Mouse (Mus musculus) ES-E14 (cell line): ENCODE measurements around the gene Ssrp1.

ENCODE experiments used
- HCFC1 ChIP-seq: IDR thresholded peaks from 2 replicates; pipeline ENCODE4 v1.6.1; 2012; ENCODE audit warnings: low read length, inconsistent platforms, borderline replicate concordance; ENCODE audit not compliant: insufficient read depth
- MAFK ChIP-seq: IDR thresholded peaks from 2 replicates; pipeline ENCODE4 v1.6.1; 2014; ENCODE audit warnings: mild to moderate bottlenecking, low read depth, low read length, inconsistent platforms; ENCODE audit not compliant: insufficient read depth
- ZC3H11A ChIP-seq: IDR thresholded peaks from 2 replicates; pipeline ENCODE4 v1.6.1; 2012; ENCODE audit warnings: low read depth, mild to moderate bottlenecking, inconsistent platforms, low read length, borderline replicate concordance
- ZNF384 ChIP-seq: IDR thresholded peaks from 2 replicates; pipeline ENCODE4 v1.6.1; 2012; ENCODE audit warnings: low read depth, low read length, inconsistent platforms

DNA sequence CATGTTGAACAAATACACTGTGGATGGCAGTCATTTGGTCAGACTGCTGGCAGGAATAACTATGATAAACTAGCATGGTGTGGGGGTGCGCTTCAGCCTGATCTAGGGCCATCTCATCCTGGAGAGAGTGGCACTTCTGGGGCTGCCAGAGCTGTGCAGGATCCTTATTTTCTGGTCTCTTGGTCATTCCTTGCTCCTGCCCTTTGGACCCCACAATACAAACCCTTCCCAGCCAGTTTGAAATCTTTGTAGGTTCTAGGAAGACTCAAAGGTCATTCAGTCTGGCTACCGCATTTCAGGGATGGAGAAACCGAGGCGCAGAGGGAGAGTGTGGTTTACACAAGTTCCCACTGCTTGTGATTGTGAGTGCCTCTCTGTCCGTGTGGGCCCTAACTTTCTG lies 29.9 kb downstream of the Ssrp1 start:
- TF ChIP-seq HCFC1: no peak
- TF ChIP-seq ZC3H11A: no peak
- TF ChIP-seq MAFK: no peak
- TF ChIP-seq ZNF384: no peak
